Mouse (Mus musculus) fat pad, adult 2 months (tissue): ENCODE data around the gene Cdh6.

Experiments used
- DNase-seq: peaks from one replicate; pipeline ENCODE4 v3.0.0-alpha.2; 2011; ENCODE audit warnings: low read depth, low spot score; ENCODE audit errors: extremely low read depth

Gene Cdh6

GRCm38 (mm10) chr15:13173071-13173778 lies at the start of gene Cdh6:
Gene Cdh6 (minus strand): TSS chr15:13173675.
- DNase-seq, result no peak

GRCm38 (mm10) chr15:13219727-13220454 lies 46.4 kb upstream of the Cdh6 start:
- no peak for DNase-seq

GRCm38 (mm10) chr15:13217800-13218199 lies 44.3 kb upstream of the Cdh6 start:
- DNase-seq, result no peak

GRCm38 (mm10) chr15:13217161-13217560 lies 43.7 kb upstream of the Cdh6 start:
- no peak for DNase-seq

- no peak for DNase-seq
These were observed 39.5 kb upstream of the Cdh6 start for GRCm38 (mm10) chr15:13212956-13213355.

GRCm38 (mm10) chr15:13212027-13212685 lies 38.7 kb upstream of the Cdh6 start:
- DNase-seq, result no peak

- no peak for DNase-seq
These were observed 36.7 kb upstream of the Cdh6 start for GRCm38 (mm10) chr15:13210186-13210585.

GRCm38 (mm10) chr15:13208716-13209115 lies 35.2 kb upstream of the Cdh6 start:
- DNase-seq, result no peak

- no peak for DNase-seq
These were observed 22.8 kb upstream of the Cdh6 start for GRCm38 (mm10) chr15:13196237-13196636.

GRCm38 (mm10) chr15:13194048-13194447 lies 20.6 kb upstream of the Cdh6 start:
- DNase-seq, result no peak

GRCm38 (mm10) chr15:13193076-13193475 lies 19.6 kb upstream of the Cdh6 start:
- DNase-seq, result no peak

- no peak for DNase-seq
These were observed 10.2 kb upstream of the Cdh6 start for GRCm38 (mm10) chr15:13183661-13184060.

- DNase-seq, result no peak
These were observed 8.0 kb upstream of the Cdh6 start for GRCm38 (mm10) chr15:13181430-13181829.

GRCm38 (mm10) chr15:13181014-13181413 lies 7.5 kb upstream of the Cdh6 start:
- DNase-seq, result no peak

- DNase-seq, result no peak
These were observed 2.5 kb upstream of the Cdh6 start for GRCm38 (mm10) chr15:13175978-13176377.

GRCm38 (mm10) chr15:13174618-13174980 lies 1.1 kb upstream of the Cdh6 start:
- DNase-seq, result no peak

- DNase-seq, result no peak
These were observed 554 bp upstream of the Cdh6 start for GRCm38 (mm10) chr15:13173840-13174617.

- DNase-seq, result no peak
These were observed 957 bp downstream of the Cdh6 start for GRCm38 (mm10) chr15:13172365-13173070.

- DNase-seq, result no peak
These were observed 1.8 kb downstream of the Cdh6 start for GRCm38 (mm10) chr15:13171486-13172364.
